Mouse (Mus musculus) skeletal muscle tissue, postnatal 0 days (tissue): ENCODE measurements around the gene Fanca. TPM values are rescaled to one million over a fixed set of nuclear protein-coding genes. Genes with fewer than 3 reads are reported as not detected.

Experiments used
- polyA plus RNA-seq: library from polyadenylated mRNA; unstranded; fragments of >200 nt; fragmentation: Nextera tagmentation; extraction: Ambion mirVana; gene quantifications from 2 replicates; pipeline ENCODE4 v1.2.1, GENCODE M21; 2015

The Fanca gene
- 3.5 and 4.5 TPM in 2 replicates for polyA plus RNA-seq

GRCm38 (mm10) chr8:123318467-123318911 is at the start of gene Fanca:
Gene Fanca, minus strand, starts transcription at chr8:123318576.

GRCm38 (mm10) chr8:123332262-123333090 is 14.1 kb upstream of the Fanca start, which contains the start of gene Spire2:
Gene Spire2, plus strand, starts transcription at chr8:123332713.

GRCm38 (mm10) chr8:123254099-123254885 is 64.1 kb downstream of the Fanca start, which contains the start of the genes Zfp276 and Vps9d1:
Gene Zfp276, plus strand, starts transcription at chr8:123254195.
Gene Vps9d1, minus strand, starts transcription at chr8:123254348.

GRCm38 (mm10) chr8:123235520-123236497 is 82.6 kb downstream of the Fanca start, which contains the start of gene Spata2l:
Gene Spata2l, minus strand, starts transcription at chr8:123236233.

GRCm38 (mm10) chr8:123224278-123225266 is 93.8 kb downstream of the Fanca start, which contains the start of gene Cdk10:
Gene Cdk10, plus strand, starts transcription at chr8:123224842.

Other genes with a start within 250 kb of the Fanca start
- 1,136 and 1,218 TPM in 2 replicates for gene Rpl13, start 216.2 kb downstream of the Fanca start, polyA plus RNA-seq
- 0.89 and 1.0 TPM in 2 replicates for gene Cpne7, start 201.2 kb downstream of the Fanca start, polyA plus RNA-seq
- gene Sult5a1, start 160.3 kb downstream of the Fanca start, polyA plus RNA-seq = 13.2 and 13.3 TPM in 2 replicates
- gene Dpep1, start 132.3 kb downstream of the Fanca start, polyA plus RNA-seq = 14.2 and 14.8 TPM in 2 replicates
- gene Chmp1a, start 105.8 kb downstream of the Fanca start, polyA plus RNA-seq = 76.6 and 84.8 TPM in 2 replicates
- gene Spata33, start 105.7 kb downstream of the Fanca start, polyA plus RNA-seq = 1.2 and 1.4 TPM in 2 replicates
- gene Cdk10, start 93.7 kb downstream of the Fanca start, polyA plus RNA-seq = 11.7 and 13.6 TPM in 2 replicates
- gene Spata2l, start 82.3 kb downstream of the Fanca start, polyA plus RNA-seq = 1.3 and 1.6 TPM in 2 replicates
- gene Zfp276, start 64.4 kb downstream of the Fanca start, polyA plus RNA-seq = 8.6 and 9.3 TPM in 2 replicates
- 11.8 and 13.8 TPM in 2 replicates for gene Vps9d1, start 64.2 kb downstream of the Fanca start, polyA plus RNA-seq
- gene Spire2, start 14.1 kb upstream of the Fanca start, polyA plus RNA-seq = 0.43 and 0.45 TPM in 2 replicates
- gene Tcf25, start 55.2 kb upstream of the Fanca start, polyA plus RNA-seq = 124 and 137 TPM in 2 replicates
- gene Mc1r, start 88.5 kb upstream of the Fanca start, polyA plus RNA-seq = not detected in 2 replicates
- gene Tubb3, start 92.8 kb upstream of the Fanca start, polyA plus RNA-seq = 0.19 and 0.33 TPM in 2 replicates
- 15.8 and 18.1 TPM in 2 replicates for gene Def8, start 105.0 kb upstream of the Fanca start, polyA plus RNA-seq
- 26.0 and 29.9 TPM in 2 replicates for gene Afg3l1, start 159.3 kb upstream of the Fanca start, polyA plus RNA-seq
- 1.9 and 2.8 TPM in 2 replicates for gene Dbndd1, start 196.9 kb upstream of the Fanca start, polyA plus RNA-seq
- 8.4 and 9.6 TPM in 2 replicates for gene Gas8, start 200.3 kb upstream of the Fanca start, polyA plus RNA-seq